Mouse (Mus musculus) stomach, embryonic 15.5 days (tissue): ENCODE measurements around the gene Usp38. TPM values are rescaled to one million over a fixed set of nuclear protein-coding genes. Genes with fewer than 3 reads are reported as not detected.
"Not testable (repeated sequence)": the region's sequence is repeated elsewhere in the genome, so short reads cannot be mapped to it uniquely, and the experiment has no call there.

Experiments
- ATAC-seq: fragments of 200-750 bp; cut with Nextera tagmentation; 2 replicates; pipeline ENCODE4 v1.8.0; 2017; ENCODE audit warnings: low read depth, moderate number of reproducible peaks, moderate TSS enrichment; ENCODE audit not compliant: insufficient read depth, low FRiP score
- H3K27ac ChIP-seq: fragments of 300-500 bp; sonication (generic); 2 replicates; pipeline ENCODE4 v1.5.1; 2015; ENCODE audit warnings: mild to moderate bottlenecking, inconsistent platforms
- H3K27me3 ChIP-seq: fragments of 300-500 bp; sonication (generic); replicated peaks from 2 replicates; pipeline ENCODE4 v1.6.1; 2015; ENCODE audit warnings: inconsistent platforms
- H3K36me3 ChIP-seq: fragments of 300-500 bp; sonication (generic); 2 replicates; pipeline ENCODE4 v1.6.1; 2015; ENCODE audit warnings: inconsistent platforms
- H3K4me1 ChIP-seq: fragments of 300-500 bp; sonication (generic); 2 replicates; pipeline ENCODE4 v1.6.1; 2015; ENCODE audit warnings: inconsistent platforms
- H3K4me2 ChIP-seq: fragments of 300-500 bp; sonication (generic); 2 replicates; pipeline ENCODE4 v1.6.1; 2015; ENCODE audit warnings: mild to moderate bottlenecking, inconsistent platforms
- H3K4me3 ChIP-seq: fragments of 300-500 bp; sonication (generic); replicated peaks from 2 replicates; pipeline ENCODE4 v1.5.1; 2015; ENCODE audit warnings: inconsistent platforms
- H3K9ac ChIP-seq: fragments of 300-500 bp; sonication (generic); 2 replicates; pipeline ENCODE4 v1.6.1; 2015; ENCODE audit warnings: inconsistent platforms
- H3K9me3 ChIP-seq: fragments of 300-500 bp; sonication (generic); 2 replicates; pipeline ENCODE4 v1.6.1; 2016; ENCODE audit warnings: inconsistent platforms
- WGBS: fragments of 180-500 bp; shearing (Covaris S2); methylation state at CpG from one replicate; pipeline ENCODE4 v1.1.7; 2015; 5-methylcytosine and 5-hydroxymethylcytosine counted together
- polyA plus RNA-seq: library from polyadenylated mRNA; unstranded; fragments of >200 nt; fragmentation: Nextera tagmentation; extraction: Ambion mirVana; gene quantifications from 2 replicates; pipeline ENCODE4 v1.2.1, GENCODE M21; 2015

Usp38 gene
- polyA plus RNA-seq = 15.4 and 18.7 TPM in 2 replicates

GRCm38 (mm10) chr8:81014789-81015699 is at the start of gene Usp38:
Gene Usp38, minus strand, starts transcription at chr8:81014928.
- H3K9ac ChIP-seq = peak within 1 kb of the TSS; percentile 78

GRCm38 (mm10) chr8:81062566-81062965 is 47.8 kb upstream of the Usp38 start:
- no peak overlapping the region for H3K4me2 ChIP-seq
- no peaks in the 10 kb centered on the region for H3K4me1 ChIP-seq
- H3K27ac ChIP-seq = no peak overlapping the region
- no peak overlapping the region for H3K9ac ChIP-seq
- H3K9me3 ChIP-seq = no peaks in the 10 kb centered on the region
- 67% methylated on average over 3 of the region's 3 CpGs for WGBS
- H3K27me3 ChIP-seq = no peaks in the 10 kb centered on the region
- no peak for ATAC-seq
- H3K4me3 ChIP-seq = no peak overlapping the region
- no peaks in the 10 kb centered on the region for H3K36me3 ChIP-seq

More at GRCm38 (mm10) chr8:81014789-81015699, at the start of gene Usp38:
- no peaks in the 10 kb centered on the region for H3K36me3 ChIP-seq
- no peaks in the 10 kb centered on the region for H3K9me3 ChIP-seq
- peaks cover 5% of the 10 kb centered on the region for H3K4me1 ChIP-seq
- H3K4me3 ChIP-seq = peak within 1 kb of the TSS; percentile 82
- no peaks in the 10 kb centered on the region for H3K27me3 ChIP-seq
- peak within 1 kb of the TSS; percentile 96 for H3K27ac ChIP-seq
- 2% methylated on average over 56 of the region's 57 CpGs for WGBS
- peak within 1 kb of the TSS; percentile 92 for H3K4me2 ChIP-seq
- ATAC-seq = peak; percentile 98

- H3K9ac ChIP-seq = no peak overlapping the region
- no peak overlapping the region for H3K4me2 ChIP-seq
- no peak overlapping the region for H3K4me3 ChIP-seq
- H3K27ac ChIP-seq = no peak overlapping the region
- H3K36me3 ChIP-seq = no peaks in the 10 kb centered on the region
- H3K27me3 ChIP-seq = no peaks in the 10 kb centered on the region
- 31% methylated on average over 3 of the region's 3 CpGs for WGBS
- ATAC-seq = no peak
- no peaks in the 10 kb centered on the region for H3K9me3 ChIP-seq
- H3K4me1 ChIP-seq = no peaks in the 10 kb centered on the region
These were observed 47.2 kb upstream of the Usp38 start for GRCm38 (mm10) chr8:81061950-81062349.

GRCm38 (mm10) chr8:81044201-81044600 is 29.5 kb upstream of the Usp38 start:
- H3K4me3 ChIP-seq = no peak overlapping the region
- no peak for ATAC-seq
- H3K4me2 ChIP-seq = no peak overlapping the region
- no peaks in the 10 kb centered on the region for H3K9me3 ChIP-seq
- no peaks in the 10 kb centered on the region for H3K4me1 ChIP-seq
- WGBS = 43% methylated on average over 3 of the region's 3 CpGs
- H3K9ac ChIP-seq = no peak overlapping the region
- H3K27me3 ChIP-seq = no peaks in the 10 kb centered on the region
- no peak overlapping the region for H3K27ac ChIP-seq
- H3K36me3 ChIP-seq = no peaks in the 10 kb centered on the region

- Histone ChIP-seq H3K4me1 (no peaks in the 10 kb centered on the region), H3K27ac (no peak overlapping the region), H3K9me3 (peaks cover 3% of the 10 kb centered on the region; the same call in 1 of the 2 replicates), H3K4me2 (no peak overlapping the region), H3K9ac (no peak overlapping the region), H3K36me3 (no peaks in the 10 kb centered on the region), H3K4me3 (no peak overlapping the region), H3K27me3 (no peaks in the 10 kb centered on the region)
- ATAC-seq = no peak
- WGBS = 36% methylated on average over 2 of the region's 2 CpGs
These were observed 13.3 kb upstream of the Usp38 start for GRCm38 (mm10) chr8:81027991-81028390.

GRCm38 (mm10) chr8:81017548-81017947 is 2.8 kb upstream of the Usp38 start:
- not testable (repeated sequence) for H3K4me3 ChIP-seq, H3K27ac ChIP-seq, H3K9me3 ChIP-seq, H3K9ac ChIP-seq, ATAC-seq, H3K4me2 ChIP-seq, H3K4me1 ChIP-seq, H3K36me3 ChIP-seq, H3K27me3 ChIP-seq
- WGBS = 89% methylated on average over 8 of the region's 8 CpGs

GRCm38 (mm10) chr8:81013811-81014530 is 757 bp downstream of the Usp38 start:
- H3K4me2 ChIP-seq = peak overlapping the region; percentile 92
- peak overlapping the region; percentile 78 for H3K9ac ChIP-seq
- peak overlapping the region; percentile 82 for H3K4me3 ChIP-seq
- no peaks in the 10 kb centered on the region for H3K9me3 ChIP-seq
- H3K27me3 ChIP-seq = no peaks in the 10 kb centered on the region
- H3K27ac ChIP-seq = peak overlapping the region; percentile 83
- no peaks in the 10 kb centered on the region for H3K36me3 ChIP-seq
- ATAC-seq = no peak
- 1% methylated on average over 45 of the region's 45 CpGs for WGBS
- H3K4me1 ChIP-seq = peaks cover 5% of the 10 kb centered on the region

- H3K4me1 ChIP-seq = peaks cover 5% of the 10 kb centered on the region
- peak overlapping the region; percentile 82 for H3K4me3 ChIP-seq
- peak overlapping the region; percentile 92 for H3K4me2 ChIP-seq
- no peaks in the 10 kb centered on the region for H3K27me3 ChIP-seq
- H3K9ac ChIP-seq = 0 out of 2 replicates have a peak overlapping the region, but pooled peaks have one; percentile 3
- no peak overlapping the region for H3K27ac ChIP-seq
- WGBS = 58% methylated on average over 2 of the region's 2 CpGs
- no peaks in the 10 kb centered on the region for H3K9me3 ChIP-seq
- H3K36me3 ChIP-seq = peaks cover 7% of the 10 kb centered on the region; the same call in 1 of the 2 replicates
- ATAC-seq = no peak
These were observed 2.0 kb downstream of the Usp38 start for GRCm38 (mm10) chr8:81012699-81013098.

GRCm38 (mm10) chr8:81012031-81012560 is 2.6 kb downstream of the Usp38 start:
- Histone ChIP-seq H3K4me3 (no peak overlapping the region), H3K27me3 (no peaks in the 10 kb centered on the region), H3K4me2 (peak overlapping the region; percentile 39), H3K9me3 (no peaks in the 10 kb centered on the region), H3K9ac (no peak overlapping the region), H3K4me1 (peaks cover 5% of the 10 kb centered on the region), H3K36me3 (peaks cover 7% of the 10 kb centered on the region; the same call in 1 of the 2 replicates), H3K27ac (no peak overlapping the region)
- ATAC-seq = no peak
- WGBS = 72% methylated on average over 4 of the region's 4 CpGs

GRCm38 (mm10) chr8:81010386-81010785 is 4.3 kb downstream of the Usp38 start:
- Histone ChIP-seq H3K9ac (no peak overlapping the region), H3K9me3 (no peaks in the 10 kb centered on the region), H3K4me2 (no peak overlapping the region), H3K27me3 (no peaks in the 10 kb centered on the region), H3K4me1 (peaks cover 5% of the 10 kb centered on the region), H3K36me3 (peaks cover 7% of the 10 kb centered on the region; the same call in 1 of the 2 replicates), H3K27ac (no peak overlapping the region), H3K4me3 (no peak overlapping the region)
- WGBS = 83% methylated on average over 5 of the region's 5 CpGs
- no peak for ATAC-seq

GRCm38 (mm10) chr8:81005114-81005513 is 9.6 kb downstream of the Usp38 start:
- Histone ChIP-seq H3K9ac (no peak overlapping the region), H3K36me3 (peaks cover 17% of the 10 kb centered on the region)
- WGBS = 80% methylated on average over 1 of the region's 1 CpGs

More at GRCm38 (mm10) chr8:81005114-81005513, 9.6 kb downstream of the Usp38 start:
- H3K4me3 ChIP-seq = no peak overlapping the region
- H3K4me2 ChIP-seq = no peak overlapping the region
- H3K9me3 ChIP-seq = no peaks in the 10 kb centered on the region
- H3K4me1 ChIP-seq = no peaks in the 10 kb centered on the region
- no peak for ATAC-seq
- no peak overlapping the region for H3K27ac ChIP-seq
- H3K27me3 ChIP-seq = no peaks in the 10 kb centered on the region
